Mouse (Mus musculus) thymus, postnatal 10 days (tissue): ENCODE data around the gene Maml3.

Source experiments
- DNase-seq, 2 experiments: peaks; one replicate each; pipeline ENCODE4 v3.0.0; 2021; ENCODE audit warnings: low spot score in 2 of 2

The Maml3 gene

GRCm38 (mm10) chr3:51788591-51789339 is 316.1 kb downstream of the Maml3 start:
- DNase-seq, result peak; percentile 12 to 29

GRCm38 (mm10) chr3:51787945-51788344 is 316.9 kb downstream of the Maml3 start:
- DNase-seq, result no peak

DNA sequence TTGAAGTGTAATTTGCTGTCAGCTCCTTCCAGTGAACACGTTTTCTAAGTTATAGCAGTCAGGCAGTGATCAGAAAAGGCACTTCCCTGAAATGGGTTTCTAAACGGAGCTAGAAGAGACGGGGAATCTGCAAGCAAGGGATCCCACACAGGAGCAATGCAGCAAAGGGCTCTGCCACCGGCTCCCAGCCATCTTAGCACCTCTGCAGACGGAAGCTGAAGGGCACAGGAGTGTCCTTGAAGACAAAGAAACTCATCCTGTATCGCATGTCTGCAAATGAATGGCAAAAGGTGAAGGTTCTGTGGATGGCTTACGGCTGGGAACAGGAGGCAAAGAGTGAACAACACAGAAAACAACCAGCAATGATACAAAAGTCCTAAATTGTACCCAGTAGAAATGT is 319.1 kb downstream of the Maml3 start:
- no peak for DNase-seq

DNA sequence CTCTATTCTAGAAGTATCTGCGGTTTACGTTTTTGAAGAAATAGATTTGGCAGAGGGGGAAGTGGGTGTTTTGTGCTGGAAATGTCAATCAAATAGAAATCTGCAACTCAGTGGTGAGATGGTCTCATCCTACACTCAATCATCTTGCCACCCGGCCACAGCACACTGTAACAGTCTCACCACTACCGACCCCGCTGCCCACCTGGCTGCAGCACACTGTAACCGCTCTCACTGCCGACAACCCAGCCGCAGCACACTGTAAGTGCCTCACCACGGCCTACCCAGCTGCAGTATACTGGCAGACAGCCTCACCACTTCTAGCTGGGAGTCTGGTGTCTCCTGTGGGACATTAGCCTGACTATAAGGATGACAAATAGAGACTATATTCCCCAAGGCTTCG is 322.7 kb downstream of the Maml3 start:
- peak; percentile 6 to 12 for DNase-seq

- DNase-seq, result no peak
Measured at GRCm38 (mm10) chr3:51778738-51779592, 325.9 kb downstream of the Maml3 start.

- DNase-seq, result no peak
Measured at GRCm38 (mm10) chr3:51778179-51778578, 326.7 kb downstream of the Maml3 start.

DNA sequence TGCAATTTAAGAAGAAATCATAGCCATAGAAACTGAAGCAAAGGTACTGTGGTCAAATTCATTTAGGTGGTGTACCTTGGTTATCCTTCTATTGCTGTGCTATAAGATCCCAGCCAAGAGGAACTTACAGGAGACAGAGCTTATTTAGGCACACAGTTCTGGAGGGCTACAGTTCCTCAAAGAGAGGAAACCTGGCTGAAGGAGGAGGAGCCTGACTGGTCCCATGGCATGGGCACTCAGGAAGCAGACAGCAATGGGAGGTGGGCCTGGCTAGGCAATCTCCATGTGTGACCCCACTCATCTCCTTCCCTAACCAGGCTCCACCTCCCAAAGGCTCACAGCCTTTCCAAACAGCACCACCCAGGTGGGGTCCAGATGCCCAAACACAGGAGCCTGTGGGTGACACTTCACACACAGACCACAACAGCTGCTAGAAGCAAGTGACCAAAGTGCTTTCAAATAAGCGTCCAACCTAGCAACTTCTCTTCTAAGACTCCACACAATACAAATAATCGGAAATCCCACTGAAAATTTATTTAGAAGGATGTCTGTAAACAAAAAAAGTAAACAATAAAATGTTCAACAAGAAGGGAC is 328.8 kb downstream of the Maml3 start:
- DNase-seq, result no peak

GRCm38 (mm10) chr3:51773587-51773986 is 331.3 kb downstream of the Maml3 start:
- no peak for DNase-seq

GRCm38 (mm10) chr3:51771839-51772630 is 332.8 kb downstream of the Maml3 start:
- no peak for DNase-seq

- DNase-seq, result no peak
Measured at GRCm38 (mm10) chr3:51769196-51769595, 335.7 kb downstream of the Maml3 start.

DNA sequence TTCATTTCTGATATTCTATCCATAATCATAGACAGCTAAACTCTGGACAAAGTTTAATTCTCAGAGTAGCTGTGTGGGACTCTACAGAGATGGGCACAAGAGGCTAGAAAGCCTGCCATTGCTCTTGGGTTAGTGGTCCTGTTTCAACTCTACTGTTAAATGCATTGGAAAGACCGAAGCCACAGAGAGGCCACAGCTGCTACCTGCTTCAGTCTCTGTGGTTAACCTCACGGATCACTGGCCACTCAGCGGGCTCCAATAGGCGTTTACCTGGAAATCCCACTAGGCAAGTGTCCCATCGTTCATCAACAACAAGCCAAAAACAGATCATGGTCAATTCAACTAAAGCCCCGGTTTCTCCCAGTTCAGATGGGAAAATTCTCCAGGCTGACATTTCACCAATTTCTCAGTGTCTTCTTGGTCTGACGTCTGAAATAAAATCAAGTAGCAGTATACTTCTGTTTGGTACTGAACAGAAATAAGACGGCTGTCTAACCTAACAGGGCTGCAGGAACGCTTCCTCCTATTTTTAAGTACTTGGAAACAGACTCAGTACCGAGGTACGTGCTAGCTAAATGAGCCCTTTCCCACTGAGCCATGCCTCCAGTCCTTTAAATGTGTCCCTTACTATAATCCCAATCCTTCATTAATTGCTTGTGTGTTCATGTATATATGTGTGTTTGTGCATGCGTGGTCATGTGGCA is 339.5 kb downstream of the Maml3 start:
- DNase-seq, result no peak

- no peak for DNase-seq
Measured at GRCm38 (mm10) chr3:51764175-51764574, 340.7 kb downstream of the Maml3 start.

DNA sequence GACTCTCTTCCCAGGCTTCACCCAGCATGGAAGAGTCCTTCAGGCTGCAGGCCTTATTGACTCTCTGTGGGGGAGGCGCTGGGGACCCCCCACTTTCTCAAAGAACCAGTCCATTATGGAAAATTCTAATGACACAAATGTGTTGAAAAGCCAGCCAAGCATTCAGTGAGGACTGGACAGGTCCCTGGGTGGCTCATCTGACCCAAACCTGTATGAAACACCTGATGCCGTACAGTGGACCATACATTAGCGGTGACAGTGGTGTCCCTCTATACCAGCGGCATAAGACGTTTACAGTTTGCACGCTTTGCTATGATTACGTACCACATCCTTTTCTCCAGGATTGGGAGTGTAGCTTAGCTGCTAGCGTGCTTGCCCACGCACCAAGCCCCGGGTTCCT is 342.0 kb downstream of the Maml3 start:
- DNase-seq, result no peak

GRCm38 (mm10) chr3:51759534-51759933 is 345.3 kb downstream of the Maml3 start:
- no peak for DNase-seq

DNA sequence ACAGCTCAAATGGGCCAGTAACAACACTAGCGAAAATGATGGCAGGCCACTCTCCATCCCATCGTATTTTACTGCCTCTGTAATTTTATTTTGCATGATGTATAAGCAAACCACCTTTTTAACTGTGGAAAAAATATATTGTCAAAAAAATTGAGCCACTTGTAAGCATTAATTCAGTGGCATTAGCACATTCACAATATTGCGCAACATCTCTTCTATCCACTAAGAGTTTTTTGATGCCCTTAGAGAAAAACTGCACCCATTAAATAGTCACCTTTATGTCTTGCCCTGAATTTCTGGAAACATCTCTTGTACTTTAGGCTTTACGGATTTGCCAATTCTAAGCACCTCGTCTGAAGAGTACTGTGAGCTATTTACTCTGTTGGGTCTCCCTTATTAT is 347.8 kb downstream of the Maml3 start:
- DNase-seq, result no peak

GRCm38 (mm10) chr3:51756283-51756682 is 348.6 kb downstream of the Maml3 start:
- DNase-seq, result no peak

DNA sequence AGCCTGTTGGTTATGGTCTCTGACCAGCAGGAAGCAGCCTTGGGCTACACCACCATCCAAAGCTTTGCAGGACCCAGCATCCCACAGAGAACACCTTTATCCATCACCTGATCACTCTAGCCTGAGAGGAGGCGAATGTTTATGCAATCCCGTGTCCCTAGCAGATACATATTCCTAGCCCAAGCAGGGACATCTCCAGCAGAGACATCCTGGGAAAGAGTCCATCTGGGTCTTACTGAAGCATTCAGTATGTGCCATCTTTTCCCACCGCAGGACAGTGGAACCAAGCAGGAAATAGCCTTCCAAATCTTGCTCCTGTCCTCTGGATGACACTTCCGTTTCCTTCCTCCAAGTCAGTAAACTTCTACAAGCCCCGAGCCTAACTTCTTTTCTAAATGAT is 351.6 kb downstream of the Maml3 start:
- DNase-seq, result no peak

GRCm38 (mm10) chr3:51751440-51751839 is 353.4 kb downstream of the Maml3 start:
- DNase-seq, result no peak

DNA sequence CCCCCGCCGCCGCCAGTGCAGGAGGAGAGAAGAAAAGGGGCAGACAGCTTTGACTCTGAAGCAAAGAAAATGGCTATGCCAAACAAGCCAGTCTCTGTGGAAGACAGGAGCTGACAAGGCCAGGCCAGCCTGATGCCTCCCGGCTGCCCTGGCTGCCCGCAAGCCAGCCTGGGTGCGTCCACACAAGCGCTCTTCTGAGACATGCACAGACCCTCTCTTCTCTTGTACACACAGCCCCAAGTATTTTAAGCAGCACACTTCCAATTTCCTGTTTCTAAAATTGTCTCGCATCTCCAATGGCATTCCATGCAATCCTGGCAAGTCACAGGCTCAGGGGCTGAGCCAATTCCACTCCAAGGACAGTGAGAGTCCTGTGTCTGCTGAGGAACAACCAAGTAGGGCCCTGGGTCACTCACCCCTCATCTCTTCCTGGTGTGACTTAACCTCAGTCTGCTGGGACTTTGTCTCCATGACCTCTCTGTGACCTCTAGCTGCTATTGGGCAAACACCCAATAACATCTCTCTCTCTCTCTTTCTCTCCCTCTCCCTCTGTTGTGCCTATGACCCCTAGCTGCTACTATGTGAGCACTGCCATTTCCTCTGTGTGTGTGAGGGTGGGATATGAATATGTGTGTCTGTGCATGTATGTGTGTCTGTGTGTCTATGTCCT is 354.9 kb downstream of the Maml3 start:
- DNase-seq, result no peak

DNA sequence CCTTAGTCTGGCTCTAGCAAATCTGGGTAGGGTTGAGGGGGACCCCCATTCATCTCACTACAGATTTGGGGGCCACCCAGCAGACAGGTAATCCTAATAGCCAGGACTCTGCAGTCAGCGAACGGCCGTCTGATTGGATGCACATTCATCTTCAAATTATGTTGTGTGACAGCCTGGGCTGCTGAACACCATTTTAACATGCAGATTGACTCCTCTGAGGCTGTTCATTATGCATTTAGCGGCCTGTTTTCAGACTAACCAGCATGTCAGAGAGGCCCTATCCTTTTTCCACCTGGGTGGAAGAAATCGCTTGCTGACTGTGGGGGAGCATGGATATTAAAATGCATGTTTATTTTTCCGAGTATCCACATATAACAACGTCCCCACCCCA is 355.5 kb downstream of the Maml3 start:
- no peak for DNase-seq
